Mouse (Mus musculus) C2C12 (cell line): ENCODE measurements around the gene Slit3. TPM values are rescaled to one million over a fixed set of nuclear protein-coding genes. Genes with fewer than 3 reads are reported as not detected.

Experiments used
- H3K27me3 ChIP-seq: one replicate; pipeline ENCODE4 v1.6.1; 2011; ENCODE audit not compliant: control insufficient read depth, insufficient read depth, insufficient read length
- H3K36me3 ChIP-seq: one replicate; pipeline ENCODE4 v1.6.1; 2011; ENCODE audit not compliant: control insufficient read depth, insufficient read depth
- H3K4me3 ChIP-seq: one replicate; pipeline ENCODE4 v1.5.1; 2011; ENCODE audit warnings: mild to moderate bottlenecking, control low read depth; ENCODE audit not compliant: poor library complexity, insufficient read depth, severe bottlenecking
- H3K79me2 ChIP-seq: one replicate; pipeline ENCODE4 v1.6.1; 2011; ENCODE audit not compliant: control insufficient read depth, insufficient read depth
- H3K79me3 ChIP-seq: one replicate; pipeline ENCODE4 v1.6.1; 2011; ENCODE audit warnings: low read depth, control low read depth
- H3ac ChIP-seq: one replicate; pipeline ENCODE3; 2011; ENCODE audit warnings: low read depth; ENCODE audit not compliant: control insufficient read depth, insufficient read length
- CEBPB ChIP-seq: IDR thresholded peaks from one replicate; pipeline ENCODE4 v1.6.1; 2011; ENCODE audit warnings: low read depth, mild to moderate bottlenecking, control low read depth, moderate library complexity
- CTCF ChIP-seq: IDR thresholded peaks from one replicate; pipeline ENCODE4 v1.5.1; 2011; ENCODE audit not compliant: control insufficient read depth, insufficient read depth, insufficient read length
- FOSL1 ChIP-seq: IDR thresholded peaks from one replicate; pipeline ENCODE4 v1.8.0; 2011; ENCODE audit warnings: mild to moderate bottlenecking, low read length; ENCODE audit not compliant: poor library complexity, insufficient read depth, severe bottlenecking
- MAX ChIP-seq: IDR thresholded peaks from one replicate; pipeline ENCODE4 v1.6.1; 2011; ENCODE audit warnings: mild to moderate bottlenecking, control low read depth
- MYOD1 ChIP-seq: IDR thresholded peaks from one replicate; pipeline ENCODE4 v1.6.1; 2011; ENCODE audit warnings: low read depth; ENCODE audit not compliant: control insufficient read depth, insufficient read length
- MYOG ChIP-seq: IDR thresholded peaks from one replicate; pipeline ENCODE4 v1.6.1; 2011; ENCODE audit not compliant: control insufficient read depth, insufficient read length; ENCODE audit errors: extremely low read depth
- USF1 ChIP-seq: IDR thresholded peaks from one replicate; pipeline ENCODE4 v1.6.1; 2011; ENCODE audit warnings: low read depth, mild to moderate bottlenecking, control low read depth, moderate library complexity
- polyA plus RNA-seq: library from polyadenylated mRNA; unstranded; fragments of >200 nt; fragmentation: generic; extraction: Trizol; gene quantifications from one replicate; pipeline ENCODE4 v1.2.1, GENCODE M21; 2012; ENCODE audit warnings: missing spikeins

Slit3 gene
- polyA plus RNA-seq, 1 experiment: not detected

GRCm38 (mm10) chr11:35711314-35711713, 590.3 kb downstream of the Slit3 start:
- no peak for TF ChIP-seq MYOD1
- TF ChIP-seq CTCF: no peak
- no peak for TF ChIP-seq MYOG
- TF ChIP-seq FOSL1: no peak
- TF ChIP-seq USF1: no peak
- TF ChIP-seq MAX: no peak
- no peak for TF ChIP-seq CEBPB
- Histone ChIP-seq H3K27me3 (no peaks in the 10 kb centered on the region), H3ac (no peak overlapping the region), H3K79me3 (no peaks in the 10 kb centered on the region), H3K79me2 (no peaks in the 10 kb centered on the region), H3K36me3 (no peaks in the 10 kb centered on the region), H3K4me3 (no peak overlapping the region)

DNA sequence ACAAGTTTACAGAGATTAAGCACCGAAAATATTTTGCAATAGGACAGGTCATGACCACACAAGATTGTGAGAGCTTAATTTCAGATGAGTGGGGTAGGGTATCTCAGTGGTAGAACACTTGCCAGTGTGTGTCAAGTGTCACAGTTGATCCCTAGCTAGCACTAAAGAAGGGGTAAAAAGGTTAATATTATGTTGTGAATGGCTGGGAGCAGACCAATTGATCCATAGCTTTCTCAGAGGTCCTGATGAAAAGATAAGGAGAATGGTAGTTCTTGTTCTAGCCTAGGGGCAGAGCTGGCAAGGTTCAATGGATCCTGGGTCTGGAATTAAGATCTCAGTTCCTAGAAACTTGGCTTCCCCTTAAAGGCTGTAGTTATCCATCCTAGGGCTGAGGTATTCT, 597.9 kb downstream of the Slit3 start:
- H3K79me2 ChIP-seq: no peaks in the 10 kb centered on the region
- no peaks in the 10 kb centered on the region for H3K79me3 ChIP-seq
- no peak for TF ChIP-seq MYOG
- TF ChIP-seq MAX: no peak
- TF ChIP-seq USF1: no peak
- TF ChIP-seq CTCF: no peak
- TF ChIP-seq MYOD1: no peak
- TF ChIP-seq FOSL1: no peak
- H3K27me3 ChIP-seq: no peaks in the 10 kb centered on the region
- H3K36me3 ChIP-seq: no peaks in the 10 kb centered on the region
- H3ac ChIP-seq: no peak overlapping the region
- no peak overlapping the region for H3K4me3 ChIP-seq

DNA sequence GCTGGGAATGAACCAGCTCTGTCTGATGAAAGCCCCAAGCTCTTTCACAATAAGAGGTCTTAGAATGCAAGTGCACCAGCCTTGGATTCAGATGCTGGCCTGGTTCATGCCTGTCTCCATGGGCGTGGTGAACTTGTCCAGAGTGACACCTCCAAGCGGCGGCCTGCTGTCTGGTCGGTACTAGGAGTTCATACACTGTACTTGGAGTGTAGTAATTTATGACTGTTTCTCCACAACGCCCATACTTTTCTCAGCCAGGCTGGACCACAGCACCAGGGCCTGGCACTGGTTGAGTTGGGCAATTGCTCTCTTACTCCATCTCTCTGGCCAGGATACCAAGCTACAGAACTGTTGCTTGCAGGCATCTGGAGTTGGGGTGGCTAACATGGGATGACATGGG, 602.9 kb downstream of the Slit3 start:
- Histone ChIP-seq H3K79me3 (no peaks in the 10 kb centered on the region), H3ac (no peak overlapping the region), H3K79me2 (no peaks in the 10 kb centered on the region), H3K36me3 (no peaks in the 10 kb centered on the region), H3K4me3 (no peak overlapping the region), H3K27me3 (peaks cover 4% of the 10 kb centered on the region)
- TF ChIP-seq MAX (no peak), FOSL1 (no peak), MYOD1 (no peak), MYOG (no peak)

DNA sequence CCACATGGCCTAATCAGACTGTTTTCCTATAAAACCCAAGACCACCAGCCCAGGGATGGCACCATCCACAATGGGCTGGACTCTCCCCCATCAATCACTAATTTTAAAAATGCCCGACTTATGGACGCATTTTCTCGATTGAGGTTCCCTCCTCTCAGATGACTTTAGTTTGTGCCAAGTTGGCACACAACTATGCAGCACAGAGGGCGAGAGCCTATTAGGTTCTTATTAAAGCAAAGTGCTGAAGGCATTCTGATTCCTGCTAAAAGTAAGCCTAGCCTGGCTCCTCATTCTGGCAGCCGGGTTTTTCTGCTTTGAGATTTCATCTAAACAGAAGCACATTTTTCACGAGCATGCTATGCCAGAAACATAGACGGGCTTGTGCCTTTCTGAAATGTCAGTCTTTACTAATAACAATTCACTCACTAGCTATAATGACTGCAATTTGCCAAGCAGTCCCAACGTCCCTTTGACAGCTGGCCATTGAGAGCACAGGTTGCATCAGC, 605.4 kb downstream of the Slit3 start:
- TF ChIP-seq CTCF: no peak
- TF ChIP-seq MAX: no peak
- no peak for TF ChIP-seq CEBPB
- Histone ChIP-seq H3K79me2 (no peaks in the 10 kb centered on the region), H3ac (no peak overlapping the region), H3K4me3 (no peak overlapping the region), H3K36me3 (no peaks in the 10 kb centered on the region), H3K27me3 (peaks cover 4% of the 10 kb centered on the region), H3K79me3 (no peaks in the 10 kb centered on the region)

GRCm38 (mm10) chr11:35728200-35728599, 607.2 kb downstream of the Slit3 start:
- no peaks in the 10 kb centered on the region for H3K79me2 ChIP-seq
- no peaks in the 10 kb centered on the region for H3K79me3 ChIP-seq
- no peaks in the 10 kb centered on the region for H3K36me3 ChIP-seq
- peaks cover 4% of the 10 kb centered on the region for H3K27me3 ChIP-seq
- H3ac ChIP-seq: no peak overlapping the region
- no peak overlapping the region for H3K4me3 ChIP-seq
- no peak for TF ChIP-seq MYOD1
- TF ChIP-seq MYOG: no peak
- TF ChIP-seq FOSL1: no peak
- TF ChIP-seq USF1: no peak
- no peak for TF ChIP-seq CTCF
- no peak for TF ChIP-seq CEBPB
- TF ChIP-seq MAX: no peak

GRCm38 (mm10) chr11:35729186-35729585, 608.2 kb downstream of the Slit3 start:
- H3K79me2 ChIP-seq: no peaks in the 10 kb centered on the region
- H3ac ChIP-seq: no peak overlapping the region
- no peaks in the 10 kb centered on the region for H3K79me3 ChIP-seq
- TF ChIP-seq MYOG: no peak
- no peak for TF ChIP-seq USF1
- TF ChIP-seq CEBPB: no peak
- TF ChIP-seq MAX: no peak
- no peak for TF ChIP-seq MYOD1
- peaks cover 4% of the 10 kb centered on the region for H3K27me3 ChIP-seq
- H3K4me3 ChIP-seq: no peak overlapping the region
- H3K36me3 ChIP-seq: no peaks in the 10 kb centered on the region
